Mouse (Mus musculus) liver (tissue): ENCODE measurements around the gene Arhgap21.

Source experiments
- DNase-seq: peaks from one replicate; pipeline ENCODE4 v3.0.0-alpha.2; 2020; ENCODE audit warnings: mixed read lengths

The Arhgap21 gene

GRCm38 (mm10) chr2:20894100-20894690, 74.5 kb downstream of the Arhgap21 start:
- peak; percentile 43 for DNase-seq

GRCm38 (mm10) chr2:20888751-20889150, 79.9 kb downstream of the Arhgap21 start:
- DNase-seq = no peak

- DNase-seq = no peak
Observed at GRCm38 (mm10) chr2:20883288-20883687, 85.4 kb downstream of the Arhgap21 start.

- DNase-seq = no peak
Observed at GRCm38 (mm10) chr2:20879877-20880605, 88.6 kb downstream of the Arhgap21 start.

- no peak for DNase-seq
Observed at GRCm38 (mm10) chr2:20874621-20875020, 94.1 kb downstream of the Arhgap21 start.

- DNase-seq = no peak
Observed at GRCm38 (mm10) chr2:20869212-20869965, 99.3 kb downstream of the Arhgap21 start.

GRCm38 (mm10) chr2:20868052-20868451, 100.6 kb downstream of the Arhgap21 start:
- DNase-seq = no peak

GRCm38 (mm10) chr2:20865795-20866194, 102.9 kb downstream of the Arhgap21 start:
- no peak for DNase-seq

GRCm38 (mm10) chr2:20864569-20864968, 104.1 kb downstream of the Arhgap21 start:
- no peak for DNase-seq

GRCm38 (mm10) chr2:20860756-20861155, 107.9 kb downstream of the Arhgap21 start:
- no peak for DNase-seq

GRCm38 (mm10) chr2:20849346-20849745, 119.3 kb downstream of the Arhgap21 start:
- DNase-seq = no peak

GRCm38 (mm10) chr2:20831608-20832406, 136.9 kb downstream of the Arhgap21 start:
- DNase-seq = no peak

GRCm38 (mm10) chr2:20830882-20831281, 137.8 kb downstream of the Arhgap21 start:
- no peak for DNase-seq

GRCm38 (mm10) chr2:20826258-20826657, 142.4 kb downstream of the Arhgap21 start:
- no peak for DNase-seq

- DNase-seq = no peak
Observed at GRCm38 (mm10) chr2:20818226-20818625, 150.5 kb downstream of the Arhgap21 start.

GRCm38 (mm10) chr2:20813986-20814385, 154.7 kb downstream of the Arhgap21 start:
- DNase-seq = no peak

- DNase-seq = no peak
Observed at GRCm38 (mm10) chr2:20811506-20811905, 157.2 kb downstream of the Arhgap21 start.

GRCm38 (mm10) chr2:20801236-20801890, 167.3 kb downstream of the Arhgap21 start:
- no peak for DNase-seq
